Mouse (Mus musculus) urinary bladder, postnatal 4 days (tissue): ENCODE measurements around the gene Wipi1.

Source experiments
- DNase-seq, 2 experiments: peaks; one replicate each; pipeline ENCODE4 v3.0.0; 2021 to 2022; ENCODE audit warnings: low spot score in 2 of 2

Wipi1 gene

GRCm38 (mm10) chr11:109579999-109580398 is 31.8 kb downstream of the Wipi1 start:
- no peak for DNase-seq

- DNase-seq: no peak
Measured at GRCm38 (mm10) chr11:109578536-109578935, 33.2 kb downstream of the Wipi1 start.

- DNase-seq: no peak
Measured at GRCm38 (mm10) chr11:109575832-109576231, 35.9 kb downstream of the Wipi1 start.

GRCm38 (mm10) chr11:109574604-109575003 is 37.2 kb downstream of the Wipi1 start:
- no peak for DNase-seq

- DNase-seq: no peak
Measured at GRCm38 (mm10) chr11:109572051-109572450, 39.7 kb downstream of the Wipi1 start.

GRCm38 (mm10) chr11:109569809-109570208 is 42.0 kb downstream of the Wipi1 start:
- DNase-seq: no peak

- DNase-seq: no peak
Measured at GRCm38 (mm10) chr11:109569007-109569618, 42.7 kb downstream of the Wipi1 start.

GRCm38 (mm10) chr11:109564466-109565214 is 47.1 kb downstream of the Wipi1 start:
- no peak for DNase-seq

GRCm38 (mm10) chr11:109563708-109564107 is 48.1 kb downstream of the Wipi1 start:
- DNase-seq: no peak

- no peak for DNase-seq
Measured at GRCm38 (mm10) chr11:109561445-109561844, 50.3 kb downstream of the Wipi1 start.

GRCm38 (mm10) chr11:109560793-109561257 is 50.9 kb downstream of the Wipi1 start:
- no peak for DNase-seq

GRCm38 (mm10) chr11:109559241-109559640 is 52.5 kb downstream of the Wipi1 start:
- DNase-seq: no peak

- DNase-seq: no peak
Measured at GRCm38 (mm10) chr11:109557419-109557818, 54.3 kb downstream of the Wipi1 start.

- no peak for DNase-seq
Measured at GRCm38 (mm10) chr11:109556130-109556529, 55.6 kb downstream of the Wipi1 start.

- no peak for DNase-seq
Measured at GRCm38 (mm10) chr11:109554443-109554842, 57.3 kb downstream of the Wipi1 start.

- DNase-seq: no peak
Measured at GRCm38 (mm10) chr11:109553921-109554320, 57.8 kb downstream of the Wipi1 start.

GRCm38 (mm10) chr11:109549599-109550290 is 62.0 kb downstream of the Wipi1 start:
- no peak for DNase-seq

- no peak for DNase-seq
Measured at GRCm38 (mm10) chr11:109547652-109548051, 64.1 kb downstream of the Wipi1 start.

GRCm38 (mm10) chr11:109546305-109547001 is 65.3 kb downstream of the Wipi1 start:
- DNase-seq: no peak

GRCm38 (mm10) chr11:109545700-109546143 is 66.0 kb downstream of the Wipi1 start:
- DNase-seq: no peak

GRCm38 (mm10) chr11:109545265-109545664 is 66.5 kb downstream of the Wipi1 start:
- DNase-seq: no peak

- no peak for DNase-seq
Measured at GRCm38 (mm10) chr11:109544432-109544831, 67.3 kb downstream of the Wipi1 start.
